Mouse (Mus musculus) MEL (cell line): ENCODE data around the gene Mrpl2. TPM values are rescaled to one million over a fixed set of nuclear protein-coding genes. Genes with fewer than 3 reads are reported as not detected.

Experiments
- DNase-seq: peaks from one replicate; pipeline ENCODE4 v3.0.0; 2011; ENCODE audit warnings: low read depth, low spot score
- H3K27ac ChIP-seq: 2 replicates; pipeline ENCODE4 v1.5.1; 2012; ENCODE audit warnings: low read depth, mild to moderate bottlenecking, control low read depth, low read length, moderate library complexity; ENCODE audit not compliant: control insufficient read depth
- H3K27me3 ChIP-seq, 2 experiments: fragments of 150-350 bp in 1 of 2; sonication (generic) in 1 of 2; 2 replicates each; pipeline ENCODE4 v1.6.1; 2012; ENCODE audit warnings: low read length in 2 of 2, mild to moderate bottlenecking in 2 of 2, improper control_type of control experiment in 1 of 2, moderate library complexity in 1 of 2; ENCODE audit not compliant: insufficient read depth in 2 of 2, control insufficient read depth in 1 of 2
- H3K36me3 ChIP-seq, 2 experiments: 2 replicates each; pipeline ENCODE4 v1.6.1; 2012 to 2014; ENCODE audit warnings: low read length in 2 of 2, improper control_type of control experiment in 1 of 2, inconsistent platforms in 1 of 2, mild to moderate bottlenecking in 1 of 2; ENCODE audit not compliant: insufficient read depth in 2 of 2, control insufficient read depth in 1 of 2
- H3K4me1 ChIP-seq, 2 experiments: fragments of 150-350 bp in 1 of 2; sonication (generic) in 1 of 2; 2 replicates each; pipeline ENCODE4 v1.6.1; 2012; ENCODE audit warnings: low read length in 2 of 2, improper control_type of control experiment in 1 of 2, mild to moderate bottlenecking in 1 of 2; ENCODE audit not compliant: insufficient read depth in 2 of 2, control insufficient read depth in 1 of 2
- H3K4me3 ChIP-seq, 2 experiments: fragments of 150-350 bp in 1 of 2; sonication (generic) in 1 of 2; 2 replicates each; pipeline ENCODE4 v1.5.1; 2012; ENCODE audit warnings: low read depth in 2 of 2, low read length in 2 of 2, mild to moderate bottlenecking in 2 of 2, moderate library complexity in 2 of 2, control low read depth in 1 of 2, improper control_type of control experiment in 1 of 2; ENCODE audit not compliant: control insufficient read depth in 1 of 2, insufficient read depth in 1 of 2
- H3K79me2 ChIP-seq: 2 replicates; pipeline ENCODE4 v1.6.1; 2012; ENCODE audit warnings: mild to moderate bottlenecking, low read length, moderate library complexity; ENCODE audit not compliant: control insufficient read depth, poor library complexity, insufficient read depth
- H3K9ac ChIP-seq: 2 replicates; pipeline ENCODE4 v1.6.1; 2012; ENCODE audit warnings: low read depth, mild to moderate bottlenecking, control low read depth, low read length, moderate library complexity; ENCODE audit not compliant: control insufficient read depth, poor library complexity, severe bottlenecking
- H3K9me3 ChIP-seq: fragments of 150-350 bp; sonication (generic); replicated peaks from 2 replicates; pipeline ENCODE4 v1.6.1; 2012; ENCODE audit warnings: mild to moderate bottlenecking, low read length, improper control_type of control experiment, moderate library complexity; ENCODE audit not compliant: insufficient read depth
- BHLHE40 ChIP-seq: IDR thresholded peaks from 2 replicates; pipeline ENCODE4 v1.6.1; 2012; ENCODE audit warnings: low read depth, mild to moderate bottlenecking, inconsistent platforms, low read length, improper control_type of control experiment, borderline replicate concordance
- CHD1 ChIP-seq: IDR thresholded peaks from 2 replicates; pipeline ENCODE4 v1.6.1; 2012; ENCODE audit warnings: low read depth, mild to moderate bottlenecking, inconsistent platforms, low read length, improper control_type of control experiment
- CHD2 ChIP-seq: IDR thresholded peaks from 2 replicates; pipeline ENCODE4 v1.6.1; 2011; ENCODE audit warnings: low read length, improper control_type of control experiment
- CTCF ChIP-seq, 3 experiments: IDR thresholded peaks in 2 of 3; conservative IDR thresholded peaks in 1 of 3; 2 replicates each; pipeline ENCODE4 v1.5.1; 2011 to 2012; ENCODE audit warnings: low read length in 3 of 3, low read depth in 2 of 3, mild to moderate bottlenecking in 2 of 3, improper control_type of control experiment in 1 of 3, inconsistent platforms in 1 of 3, mixed read lengths in 1 of 3, moderate library complexity in 1 of 3; ENCODE audit not compliant: control insufficient read depth in 1 of 3, insufficient read depth in 1 of 3, poor library complexity in 1 of 3, severe bottlenecking in 1 of 3
- E2F4 ChIP-seq: IDR thresholded peaks from 2 replicates; pipeline ENCODE4 v1.6.1; 2011; ENCODE audit warnings: low read depth, low read length, improper control_type of control experiment, borderline replicate concordance
- ELF1 ChIP-seq: IDR thresholded peaks from 2 replicates; pipeline ENCODE4 v1.6.1; 2014; ENCODE audit warnings: low read depth, mild to moderate bottlenecking, inconsistent platforms, low read length, improper control_type of control experiment, moderate library complexity
- EP300 ChIP-seq, 2 experiments: IDR thresholded peaks; 2 replicates each; pipeline ENCODE4 v1.6.1; 2011; ENCODE audit warnings: improper control_type of control experiment in 2 of 2, low read length in 2 of 2, low read depth in 1 of 2, mild to moderate bottlenecking in 1 of 2
- ETS1 ChIP-seq: IDR thresholded peaks from 2 replicates; pipeline ENCODE4 v1.6.1; 2012; ENCODE audit warnings: low read depth, mild to moderate bottlenecking, inconsistent platforms, low read length, improper control_type of control experiment, moderate library complexity
- GATA1 ChIP-seq: IDR thresholded peaks from 2 replicates; pipeline ENCODE4 v1.6.1; 2011; ENCODE audit warnings: low read depth, low read length, improper control_type of control experiment
- JUND ChIP-seq: IDR thresholded peaks from 2 replicates; pipeline ENCODE4 v1.6.1; 2011; ENCODE audit warnings: low read depth, mild to moderate bottlenecking, improper control_type of control experiment, low read length
- KAT2A ChIP-seq: conservative IDR thresholded peaks from 2 replicates; pipeline ENCODE4 v1.6.1; 2012; ENCODE audit warnings: low read depth, low read length, improper control_type of control experiment, inconsistent platforms
- MAFK ChIP-seq: IDR thresholded peaks from 2 replicates; pipeline ENCODE4 v1.6.1; 2011; ENCODE audit warnings: low read depth, mild to moderate bottlenecking, low read length, improper control_type of control experiment, borderline replicate concordance
- MAX ChIP-seq: IDR thresholded peaks from 2 replicates; pipeline ENCODE4 v1.6.1; 2011; ENCODE audit warnings: low read length, improper control_type of control experiment
- MYB ChIP-seq: IDR thresholded peaks from 2 replicates; pipeline ENCODE4 v1.6.1; 2011; ENCODE audit warnings: mild to moderate bottlenecking, low read depth, low read length, improper control_type of control experiment
- NRF1 ChIP-seq: IDR thresholded peaks from 2 replicates; pipeline ENCODE4 v1.6.1; 2014; ENCODE audit warnings: low read depth, mild to moderate bottlenecking, inconsistent platforms, low read length, improper control_type of control experiment, moderate library complexity; ENCODE audit not compliant: poor library complexity, insufficient read depth, severe bottlenecking
- POLR2A ChIP-seq, 2 experiments: IDR thresholded peaks; 2 replicates each; pipeline ENCODE4 v1.6.1; 2011 to 2012; ENCODE audit warnings: low read length in 2 of 2, mild to moderate bottlenecking in 2 of 2, control low read depth in 1 of 2, improper control_type of control experiment in 1 of 2, low read depth in 1 of 2, moderate library complexity in 1 of 2; ENCODE audit not compliant: control insufficient read depth in 1 of 2, insufficient read depth in 1 of 2, poor library complexity in 1 of 2
- POLR2AphosphoS2 ChIP-seq: IDR thresholded peaks from 2 replicates; pipeline ENCODE4 v1.6.1; 2011; ENCODE audit warnings: low read length, improper control_type of control experiment
- POLR2AphosphoS5 ChIP-seq: IDR thresholded peaks from 2 replicates; pipeline ENCODE4 v1.6.1; 2012; ENCODE audit warnings: low read depth, borderline replicate concordance, mild to moderate bottlenecking, inconsistent platforms, low read length, moderate library complexity, mixed read lengths
- RAD21 ChIP-seq: IDR thresholded peaks from 2 replicates; pipeline ENCODE4 v1.6.1; 2011; ENCODE audit warnings: mild to moderate bottlenecking, low read depth, low read length, improper control_type of control experiment
- SMC3 ChIP-seq: IDR thresholded peaks from 2 replicates; pipeline ENCODE4 v1.6.1; 2011; ENCODE audit warnings: low read depth, low read length, improper control_type of control experiment
- TBP ChIP-seq: IDR thresholded peaks from 2 replicates; pipeline ENCODE4 v1.8.0; 2011; ENCODE audit warnings: low read depth, low read length, improper control_type of control experiment
- TCF12 ChIP-seq: IDR thresholded peaks from 2 replicates; pipeline ENCODE4 v1.6.1; 2014; ENCODE audit warnings: low read depth, mild to moderate bottlenecking, inconsistent platforms, low read length, improper control_type of control experiment, moderate library complexity
- USF2 ChIP-seq, 2 experiments: IDR thresholded peaks; 2 replicates each; pipeline ENCODE4 v1.6.1; 2011 to 2012; ENCODE audit warnings: improper control_type of control experiment in 2 of 2, low read length in 2 of 2, borderline replicate concordance in 1 of 2, inconsistent platforms in 1 of 2, low read depth in 1 of 2, mild to moderate bottlenecking in 1 of 2; ENCODE audit not compliant: insufficient read depth in 1 of 2
- ZC3H11A ChIP-seq: IDR thresholded peaks from 2 replicates; pipeline ENCODE4 v1.6.1; 2012; ENCODE audit warnings: low read depth, mild to moderate bottlenecking, inconsistent platforms, low read length, improper control_type of control experiment
- ZKSCAN1 ChIP-seq: IDR thresholded peaks from 2 replicates; pipeline ENCODE4 v1.6.1; 2012; ENCODE audit warnings: low read depth, mild to moderate bottlenecking, inconsistent platforms, low read length, improper control_type of control experiment, moderate library complexity
- ZNF384 ChIP-seq: IDR thresholded peaks from 2 replicates; pipeline ENCODE4 v1.6.1; 2012; ENCODE audit warnings: low read depth, mild to moderate bottlenecking, inconsistent platforms, low read length, improper control_type of control experiment
- polyA plus RNA-seq, 2 experiments: library from polyadenylated mRNA; stranded (reverse) in 1 of 2; unstranded in 1 of 2; fragments of >175 nt in 1 of 2; fragments of >200 nt in 1 of 2; gene quantifications; 2 replicates each; pipeline versions ENCODE4 v1.2.1 to v1.2.4; 2012; ENCODE audit warnings: low replicate concordance in 2 of 2, low read depth in 1 of 2; ENCODE audit not compliant: insufficient read length in 2 of 2, insufficient read depth in 1 of 2, missing spikeins in 1 of 2
- total RNA-seq: library from RNA; depleted of rRNA; stranded (reverse); fragments of 300-350 nt; gene quantifications from 2 replicates; pipeline ENCODE4 v1.2.3, GENCODE M21; 2012

The Mrpl2 gene
- total and polyA plus RNA-seq, 3 experiments, result 207 to 237 TPM; not detected in 1

DNA sequence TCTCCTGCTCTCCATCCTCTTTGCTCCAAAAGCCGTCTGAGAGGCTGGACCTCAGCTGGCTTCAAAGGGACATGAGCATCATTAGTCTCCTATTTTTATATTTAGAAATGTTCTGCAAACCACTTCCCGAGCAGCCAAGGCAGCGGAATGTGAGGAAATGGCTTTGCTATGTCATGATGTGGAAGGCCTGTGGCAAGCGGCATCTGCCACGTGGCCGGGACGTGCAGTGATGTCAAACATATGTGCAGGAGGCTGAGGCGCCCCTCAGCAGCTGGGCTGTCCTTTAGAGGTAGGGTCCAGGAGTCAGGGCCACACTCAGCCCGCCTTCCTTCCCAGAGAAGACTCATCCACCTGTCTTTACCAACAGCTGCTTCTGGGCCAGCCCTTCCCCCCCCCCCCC, 43.8 kb upstream of the Mrpl2 start:
- Histone ChIP-seq H3K4me1 (no peaks in the 10 kb centered on the region; a peak in 1 of 4 replicates), H3K27ac (no peak overlapping the region), H3K9ac (no peak overlapping the region), H3K79me2 (no peaks in the 10 kb centered on the region), H3K4me3 (no peak overlapping the region), H3K36me3 (no peaks in the 10 kb centered on the region), H3K27me3 (no peaks in the 10 kb centered on the region; a peak in 1 of 4 replicates), H3K9me3 (no peaks in the 10 kb centered on the region)
- TF ChIP-seq TCF12, result no peak
- no peak for TF ChIP-seq ETS1
- no peak for TF ChIP-seq MYB
- TF ChIP-seq CHD1, result no peak
- TF ChIP-seq GATA1, result no peak
- no peak for TF ChIP-seq MAX
- no peak for TF ChIP-seq POLR2A (IDR thresholded peaks at IDR 0.05; ENCODE audit: control insufficient read depth in 1 of 2, insufficient read depth in 1 of 2, low read depth in 1 of 2, low read length in 2 of 2, poor library complexity in 1 of 2)
- TF ChIP-seq E2F4, result no peak
- no peak for TF ChIP-seq TBP
- no peak for TF ChIP-seq ZNF384
- no peak for TF ChIP-seq ZKSCAN1
- no peak for TF ChIP-seq JUND
- TF ChIP-seq ELF1, result no peak
- TF ChIP-seq EP300 (IDR thresholded peaks at IDR 0.05; ENCODE audit: low read depth in 1 of 2, low read length in 2 of 2), result no peak
- TF ChIP-seq USF2 (IDR thresholded peaks at IDR 0.05; ENCODE audit: borderline replicate concordance in 1 of 2, insufficient read depth in 1 of 2, low read depth in 1 of 2, low read length in 2 of 2), result no peak
- TF ChIP-seq BHLHE40, result no peak
- no peak for TF ChIP-seq MAFK
- no peak for TF ChIP-seq POLR2AphosphoS5
- DNase-seq, result no peak

GRCm38 (mm10) chr17:46603229-46603628, 42.8 kb upstream of the Mrpl2 start:
- Histone ChIP-seq H3K27ac (no peak overlapping the region), H3K9ac (no peak overlapping the region), H3K4me1 (no peaks in the 10 kb centered on the region), H3K4me3 (no peak overlapping the region), H3K79me2 (no peaks in the 10 kb centered on the region), H3K36me3 (no peaks in the 10 kb centered on the region), H3K9me3 (no peaks in the 10 kb centered on the region), H3K27me3 (peaks cover 0 to 1% of the 10 kb centered on the region in 2 experiments; a peak in 1 of 4 replicates)
- no peak for TF ChIP-seq POLR2A (IDR thresholded peaks at IDR 0.05; ENCODE audit: control insufficient read depth in 1 of 2, insufficient read depth in 1 of 2, low read depth in 1 of 2, low read length in 2 of 2, poor library complexity in 1 of 2)
- TF ChIP-seq ZC3H11A, result no peak
- no peak for TF ChIP-seq POLR2AphosphoS2
- no peak for TF ChIP-seq KAT2A
- no peak for TF ChIP-seq GATA1
- TF ChIP-seq CTCF (IDR thresholded peaks at IDR 0.05 in 2 of 3, conservative IDR thresholded peaks at IDR 0.05 in 1 of 3; ENCODE audit: control insufficient read depth in 1 of 3, insufficient read depth in 1 of 3, low read depth in 2 of 3, low read length in 3 of 3, poor library complexity in 1 of 3, severe bottlenecking in 1 of 3), result peak in 2 of 3 experiments; percentile 17 to 30; a peak in 1 of 6 replicates
- peak; percentile 16; the same call in 1 of the 2 replicates for TF ChIP-seq SMC3
- no peak for TF ChIP-seq CHD1
- no peak for TF ChIP-seq CHD2
- TF ChIP-seq NRF1, result no peak
- TF ChIP-seq RAD21, result peak; percentile 19
- no peak for DNase-seq
